Mouse (Mus musculus) cerebellum, adult 9-11 months (tissue): ENCODE measurements at regions not wholly inside any gene's neighbourhood (a gene's known extent, or its start where the extent isn't known, plus 50 kb on each side); places are given as distances from the start of the nearest gene placed in this dataset.

ENCODE experiments used
- DNase-seq: peaks from one replicate; pipeline ENCODE4 v3.0.0; 2022

GRCm38 (mm10) chr3:60698189-60698588 is 225.6 kb downstream of the Mbnl1 start:
- DNase-seq: no peak

DNA sequence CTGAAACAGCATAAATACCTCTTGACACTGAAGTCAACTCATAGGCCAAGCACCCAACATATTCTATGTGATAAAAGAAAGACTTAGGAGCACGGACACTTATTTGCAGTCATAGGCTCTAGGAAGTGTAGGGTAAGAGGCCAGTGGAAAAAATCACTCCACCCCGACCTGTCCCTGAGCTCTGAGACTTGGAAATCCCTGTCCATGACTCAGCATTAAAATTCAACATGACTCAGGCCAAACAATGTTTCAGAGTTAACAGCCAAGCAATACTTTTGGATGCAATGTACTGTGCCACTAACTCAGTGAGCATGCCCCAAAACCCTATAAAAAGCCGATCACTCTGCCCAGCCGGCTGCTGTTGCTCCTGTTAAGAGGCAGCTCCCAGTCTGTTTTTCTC is 234.5 kb downstream of the Mbnl1 start:
- DNase-seq: no peak

DNA sequence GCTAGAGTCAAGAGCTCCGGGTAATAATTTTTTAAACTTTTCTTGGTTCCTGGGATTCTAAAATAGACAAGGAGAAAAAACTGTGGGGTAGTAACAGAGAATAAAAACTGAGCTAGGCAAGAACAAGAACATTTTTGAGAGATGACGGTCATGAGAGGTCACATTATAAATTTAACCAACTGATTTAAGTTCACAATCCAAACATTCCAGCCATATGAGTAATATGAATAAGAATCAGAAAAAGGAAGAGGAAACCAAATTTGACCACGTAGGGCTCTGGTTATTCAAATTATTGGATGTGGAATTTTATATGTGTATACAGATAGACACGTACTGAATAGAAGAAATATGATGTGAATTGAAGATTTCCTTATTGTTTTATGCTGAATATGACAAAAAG is 240.3 kb downstream of the Mbnl1 start:
- no peak for DNase-seq

DNA sequence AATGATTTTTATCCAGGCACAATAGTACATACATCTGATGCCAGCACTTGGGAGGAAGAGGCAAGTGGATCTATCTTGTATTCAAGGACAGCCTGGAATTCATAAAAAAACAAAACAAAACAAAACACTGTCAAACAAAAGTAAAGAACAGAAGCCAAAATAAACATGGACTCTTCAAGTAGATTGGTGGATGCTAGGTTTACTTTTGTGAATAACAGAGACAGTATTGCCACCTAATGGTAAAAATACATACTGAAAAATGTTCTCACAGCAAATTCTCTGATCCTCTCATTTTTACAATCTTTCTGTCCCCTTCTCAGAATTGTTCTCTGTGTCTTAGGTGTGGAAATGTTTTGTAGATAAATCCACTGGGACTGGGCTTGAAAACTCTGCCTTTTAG is 247.7 kb downstream of the Mbnl1 start:
- no peak for DNase-seq

DNA sequence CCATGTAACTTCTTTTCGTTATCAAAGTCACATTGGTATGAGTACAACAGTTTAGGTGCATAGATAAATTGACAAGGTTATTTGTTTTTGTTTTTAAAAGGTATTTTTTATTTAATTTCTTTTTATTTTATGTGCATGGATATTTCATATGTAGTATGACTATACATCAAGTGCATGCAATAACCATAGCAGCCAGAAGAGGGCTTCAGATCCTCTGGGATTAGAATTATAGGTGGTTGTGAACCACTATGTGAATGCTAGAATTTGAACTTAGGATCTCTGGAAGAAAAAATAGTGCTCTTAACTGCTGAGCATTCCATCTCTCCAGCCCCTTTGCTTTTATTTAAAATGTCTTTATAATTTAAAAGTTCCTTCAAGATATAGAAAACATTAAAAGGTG is 258.7 kb downstream of the Mbnl1 start:
- no peak for DNase-seq

GRCm38 (mm10) chr3:60740543-60741294 is 261.9 kb upstream of the P2ry1 start:
- DNase-seq: no peak

DNA sequence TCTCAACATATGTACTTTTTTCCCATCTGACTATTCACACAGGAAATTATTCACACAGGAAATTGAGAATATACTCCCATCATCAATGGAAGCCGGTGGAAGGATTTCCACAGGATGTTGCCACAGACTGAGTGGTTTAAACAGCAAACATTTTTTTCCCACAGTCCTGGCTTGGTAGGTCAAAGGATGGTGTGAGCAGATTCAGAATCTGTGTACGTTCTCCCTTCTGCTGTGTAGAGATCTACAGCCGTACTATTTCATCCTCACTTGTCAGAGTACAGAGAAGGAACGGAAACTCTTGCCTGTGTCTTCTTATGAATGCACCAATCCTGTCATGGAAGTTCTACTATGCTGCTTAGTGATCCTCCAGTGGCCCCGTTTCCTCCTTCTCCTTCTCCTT is 261.2 kb upstream of the P2ry1 start:
- no peak for DNase-seq

GRCm38 (mm10) chr3:60742232-60742631 is 260.4 kb upstream of the P2ry1 start:
- no peak for DNase-seq

- DNase-seq: no peak
These were observed 257.5 kb upstream of the P2ry1 start for GRCm38 (mm10) chr3:60745075-60745474.

- DNase-seq: no peak
These were observed 244.0 kb upstream of the P2ry1 start for GRCm38 (mm10) chr3:60758568-60758967.

- DNase-seq: no peak
These were observed 243.5 kb upstream of the P2ry1 start for GRCm38 (mm10) chr3:60759046-60759445.

- DNase-seq: peak; percentile 7
These were observed 239.7 kb upstream of the P2ry1 start for GRCm38 (mm10) chr3:60762874-60763273.

- DNase-seq: no peak
These were observed 237.5 kb upstream of the P2ry1 start for GRCm38 (mm10) chr3:60765079-60765478.

DNA sequence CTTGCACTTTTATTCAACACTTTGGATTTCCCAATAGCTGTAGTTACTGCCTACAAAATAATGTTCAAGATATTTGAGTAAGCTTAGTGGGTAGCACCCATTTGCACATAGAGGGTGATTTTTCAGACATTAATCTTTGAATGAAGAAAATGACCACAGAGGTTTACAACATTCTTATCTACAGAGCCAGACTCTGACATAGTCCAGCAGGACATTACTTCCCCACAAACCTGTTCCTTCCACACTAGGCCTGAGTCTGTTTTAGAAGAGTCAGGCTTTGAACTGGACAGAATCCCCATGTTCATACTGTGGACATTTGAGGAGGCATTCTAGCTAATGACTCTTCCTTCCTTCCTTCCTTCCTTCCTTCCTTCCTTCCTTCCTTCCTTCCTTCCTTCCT is 233.6 kb upstream of the P2ry1 start:
- no peak for DNase-seq

GRCm38 (mm10) chr3:60771866-60772265 is 230.7 kb upstream of the P2ry1 start:
- no peak for DNase-seq

DNA sequence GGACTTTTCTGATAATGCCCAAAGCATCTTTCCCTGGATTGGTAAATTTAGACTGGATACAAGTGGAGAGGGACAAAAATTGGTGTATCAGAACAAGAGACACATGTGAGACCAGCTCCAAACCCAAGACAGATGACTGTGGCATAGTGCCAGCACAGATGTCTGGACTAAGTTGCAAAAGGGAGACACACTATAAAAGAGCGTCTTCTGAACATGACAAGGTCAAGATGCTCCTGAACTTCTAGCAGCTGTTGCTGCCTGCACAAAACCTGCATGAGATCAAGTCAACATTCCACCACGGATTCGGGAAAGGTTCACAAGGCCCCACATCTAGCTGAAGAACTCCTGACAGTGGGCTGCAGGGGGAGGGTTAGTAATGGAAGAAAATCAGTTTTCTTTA is 229.2 kb upstream of the P2ry1 start:
- DNase-seq: no peak

GRCm38 (mm10) chr3:60785137-60785875 is 217.3 kb upstream of the P2ry1 start:
- no peak for DNase-seq

DNA sequence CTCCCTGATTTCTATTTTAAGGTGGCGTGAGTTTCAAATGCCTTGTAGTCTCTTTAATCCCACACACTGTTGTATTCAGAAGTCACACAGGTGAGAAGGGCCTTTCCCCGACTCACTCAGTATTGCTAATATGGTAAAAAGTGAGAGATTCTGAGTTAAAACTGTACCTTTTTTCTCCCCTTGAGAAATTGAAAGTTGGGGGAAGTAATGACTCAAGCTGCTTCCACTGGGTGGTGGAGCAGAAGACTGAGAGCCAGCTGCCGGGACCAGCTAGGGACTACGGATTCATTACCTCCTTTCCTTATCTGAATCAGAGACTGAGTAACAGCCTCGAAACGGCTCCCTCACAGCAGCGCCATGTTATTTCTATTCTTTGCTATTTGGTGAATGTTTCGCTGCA is 214.6 kb upstream of the P2ry1 start:
- DNase-seq: no peak

- DNase-seq: no peak
These were observed 213.2 kb upstream of the P2ry1 start for GRCm38 (mm10) chr3:60789441-60789840.

DNA sequence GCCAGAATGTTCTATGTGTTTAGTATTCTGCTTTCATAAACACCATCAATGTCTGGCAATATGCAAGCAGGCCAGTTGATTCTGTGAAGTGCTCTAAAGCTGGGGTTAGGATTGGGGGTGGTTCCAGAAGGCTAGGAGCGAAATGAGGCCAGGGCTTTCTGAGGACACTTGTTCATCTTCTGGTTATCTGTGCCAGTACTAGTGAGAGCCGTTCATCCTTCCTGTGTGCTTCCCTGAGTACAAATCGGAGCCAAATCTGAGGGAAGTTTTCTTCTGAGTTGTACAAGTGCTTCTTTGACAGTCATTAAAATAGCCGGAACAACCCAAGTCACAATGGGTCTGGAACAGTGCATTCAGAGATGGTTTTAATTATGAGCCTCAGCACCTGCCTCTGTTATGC is 210.4 kb upstream of the P2ry1 start:
- DNase-seq: no peak

- no peak for DNase-seq
These were observed 206.4 kb upstream of the P2ry1 start for GRCm38 (mm10) chr3:60796207-60796606.

DNA sequence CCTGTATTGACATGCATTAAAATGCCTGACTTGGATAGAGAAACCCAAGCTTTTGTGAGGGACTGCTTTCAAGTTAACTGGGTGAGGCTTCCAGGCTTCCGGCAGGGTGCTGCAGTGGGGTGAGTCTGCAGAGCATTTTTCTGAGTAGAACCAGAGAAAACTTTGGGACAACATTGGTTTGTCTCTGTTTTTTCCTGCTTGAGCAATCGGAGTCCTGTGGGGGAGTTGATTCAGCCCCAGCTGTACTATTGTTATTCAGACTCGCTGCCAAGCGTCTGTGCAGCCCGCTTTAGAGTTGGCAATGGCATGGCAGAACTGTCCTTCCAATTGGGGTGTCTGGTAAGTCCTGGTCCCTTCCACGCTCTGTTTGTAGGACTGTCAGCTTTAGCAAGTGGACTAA is 204.8 kb upstream of the P2ry1 start:
- peak; percentile 5 for DNase-seq

GRCm38 (mm10) chr3:60798461-60798860 is 204.1 kb upstream of the P2ry1 start:
- no peak for DNase-seq

DNA sequence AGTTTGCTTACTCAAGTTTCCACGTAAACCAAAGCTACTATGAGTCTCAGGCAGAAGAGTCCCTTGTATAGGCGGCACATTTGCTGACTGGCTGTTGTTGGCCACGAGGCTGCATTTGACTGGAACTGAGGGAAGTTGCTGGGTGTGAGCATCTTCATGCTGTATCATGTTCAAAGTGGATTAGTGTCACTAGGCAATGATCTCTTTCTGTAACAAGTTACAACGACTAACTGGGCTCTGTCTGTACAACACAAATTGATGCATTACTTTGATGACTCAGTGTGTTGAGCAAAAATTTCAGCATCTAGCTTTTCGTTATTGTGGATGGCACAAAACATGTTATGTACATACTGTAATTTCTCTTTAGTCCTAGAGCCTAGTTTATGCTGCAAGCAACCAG is 203.7 kb upstream of the P2ry1 start:
- no peak for DNase-seq
